Mouse (Mus musculus): ENCODE results near the gene Ppp1r3g. TPM values are rescaled to one million over a fixed set of nuclear protein-coding genes. Genes with fewer than 3 reads are reported as not detected.

Ppp1r3g gene
- polyA plus RNA-seq, 1 experiment from 2014 or later = 0.29 TPM

DNA sequence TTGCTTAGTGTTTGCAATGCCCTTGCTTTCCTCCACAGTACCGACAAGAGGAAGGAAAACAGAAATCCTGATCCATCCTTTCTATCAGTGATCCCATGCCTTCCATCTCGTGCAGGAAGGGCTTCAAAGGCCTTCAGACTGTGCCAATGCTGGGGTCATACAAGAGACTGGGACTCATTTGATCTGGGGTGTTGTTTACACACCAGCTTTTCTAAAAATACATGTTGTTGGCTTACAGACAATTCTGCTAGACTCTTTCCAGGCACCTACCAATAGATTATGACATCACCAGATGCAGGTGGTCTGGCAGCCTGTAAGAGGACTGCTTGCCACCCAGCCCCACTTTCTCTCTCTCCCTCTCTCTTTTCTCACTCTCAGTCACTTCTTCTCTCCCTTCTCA lies 51.3 kb downstream of the Ppp1r3g start:
- H3K4me2 ChIP-seq (ENCODE audit: low read length) = no peak overlapping the region
- no peak overlapping the region for H3K9ac ChIP-seq (ENCODE audit: low read depth, low read length)
- no peaks in the 10 kb centered on the region for H3K9me3 ChIP-seq (replicated peaks; ENCODE audit: low read length)
- no peak for ATAC-seq (replicated peaks; ENCODE audit: low FRiP score, low read depth)
- DNase-seq (ENCODE audit: low spot score) = no peak
- 72% methylated on average over 2 of the region's 2 CpGs for WGBS
- H3K27me3 ChIP-seq (ENCODE audit: insufficient read depth, low read length) = no peaks in the 10 kb centered on the region
- H3K36me3 ChIP-seq (ENCODE audit: insufficient read depth, low read length) = no peaks in the 10 kb centered on the region
- no peak overlapping the region for H3K4me3 ChIP-seq (replicated peaks; ENCODE audit: low read depth, low read length)
- no peak for TF ChIP-seq CTCF (IDR thresholded peaks at IDR 0.05; ENCODE audit: low read depth)
- no peaks in the 10 kb centered on the region for H3K4me1 ChIP-seq (replicated peaks; ENCODE audit: insufficient read depth, low read length)
- no peak overlapping the region for H3K27ac ChIP-seq

DNA sequence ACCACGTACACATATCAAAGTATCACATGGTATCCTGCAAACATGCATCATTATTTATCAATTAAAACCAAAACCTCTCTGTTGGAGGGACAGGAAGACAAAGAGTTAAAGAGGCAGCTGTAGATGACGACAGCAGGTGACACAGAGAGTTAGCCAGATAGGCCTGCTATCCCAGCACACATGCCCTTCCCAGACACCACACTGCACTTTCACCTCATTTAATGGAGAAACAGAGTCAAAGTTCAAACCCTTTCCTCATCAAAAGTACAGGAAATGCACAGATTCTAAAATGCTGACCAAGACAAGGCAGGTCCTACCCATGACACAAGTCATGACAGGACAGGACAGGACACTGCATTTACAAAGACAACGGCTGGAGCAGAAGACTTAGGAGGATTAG lies 57.0 kb downstream of the Ppp1r3g start:
- no peak overlapping the region for H3K4me3 ChIP-seq (replicated peaks; ENCODE audit: low read depth, low read length)
- no peak for TF ChIP-seq CTCF (IDR thresholded peaks at IDR 0.05; ENCODE audit: low read depth)
- 56% methylated on average over 3 of the region's 3 CpGs for WGBS
- no peaks in the 10 kb centered on the region for H3K9me3 ChIP-seq (replicated peaks; ENCODE audit: low read length)
- ATAC-seq (replicated peaks; ENCODE audit: low FRiP score, low read depth) (no peak), DNase-seq (ENCODE audit: low spot score) (no peak)
- H3K27me3 ChIP-seq (ENCODE audit: insufficient read depth, low read length) = no peaks in the 10 kb centered on the region
- no peak overlapping the region for H3K4me2 ChIP-seq (ENCODE audit: low read length)
- H3K27ac ChIP-seq = no peak overlapping the region
- no peak overlapping the region for H3K9ac ChIP-seq (ENCODE audit: low read depth, low read length)
- H3K4me1 ChIP-seq (replicated peaks; ENCODE audit: insufficient read depth, low read length) = no peaks in the 10 kb centered on the region
- H3K36me3 ChIP-seq (ENCODE audit: insufficient read depth, low read length) = no peaks in the 10 kb centered on the region

DNA sequence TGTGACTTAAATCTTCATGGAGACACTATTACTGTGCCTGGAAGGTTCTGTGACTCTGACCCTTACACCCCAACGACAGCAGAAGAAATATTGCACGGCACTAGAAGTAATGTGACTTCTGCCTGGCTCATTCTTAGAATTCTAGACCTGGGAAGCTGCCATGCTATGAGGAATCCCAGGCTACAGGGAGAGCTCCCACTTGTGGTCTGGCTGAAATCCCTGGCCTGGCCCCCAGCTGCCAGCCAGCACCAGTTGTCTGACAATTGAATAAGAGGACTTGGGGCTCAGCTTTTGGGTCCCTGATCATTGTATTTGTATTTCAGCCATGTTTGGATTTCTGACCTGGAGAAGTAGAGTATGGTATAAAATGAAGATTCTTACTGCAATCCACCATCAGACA lies 59.4 kb downstream of the Ppp1r3g start:
- TF ChIP-seq CTCF (IDR thresholded peaks at IDR 0.05; ENCODE audit: low read depth) = no peak
- WGBS = 59% methylated on average over 2 of the region's 2 CpGs
- Histone ChIP-seq H3K9me3 (replicated peaks; ENCODE audit: low read length) (no peaks in the 10 kb centered on the region), H3K9ac (ENCODE audit: low read depth, low read length) (no peak overlapping the region), H3K4me1 (replicated peaks; ENCODE audit: insufficient read depth, low read length) (no peaks in the 10 kb centered on the region), H3K4me2 (ENCODE audit: low read length) (no peak overlapping the region), H3K27ac (no peak overlapping the region), H3K27me3 (ENCODE audit: insufficient read depth, low read length) (no peaks in the 10 kb centered on the region), H3K36me3 (ENCODE audit: insufficient read depth, low read length) (no peaks in the 10 kb centered on the region), H3K4me3 (replicated peaks; ENCODE audit: low read depth, low read length) (no peak overlapping the region)
- DNase-seq (ENCODE audit: low spot score) = no peak
- ATAC-seq (replicated peaks; ENCODE audit: low FRiP score, low read depth) = no peak

DNA sequence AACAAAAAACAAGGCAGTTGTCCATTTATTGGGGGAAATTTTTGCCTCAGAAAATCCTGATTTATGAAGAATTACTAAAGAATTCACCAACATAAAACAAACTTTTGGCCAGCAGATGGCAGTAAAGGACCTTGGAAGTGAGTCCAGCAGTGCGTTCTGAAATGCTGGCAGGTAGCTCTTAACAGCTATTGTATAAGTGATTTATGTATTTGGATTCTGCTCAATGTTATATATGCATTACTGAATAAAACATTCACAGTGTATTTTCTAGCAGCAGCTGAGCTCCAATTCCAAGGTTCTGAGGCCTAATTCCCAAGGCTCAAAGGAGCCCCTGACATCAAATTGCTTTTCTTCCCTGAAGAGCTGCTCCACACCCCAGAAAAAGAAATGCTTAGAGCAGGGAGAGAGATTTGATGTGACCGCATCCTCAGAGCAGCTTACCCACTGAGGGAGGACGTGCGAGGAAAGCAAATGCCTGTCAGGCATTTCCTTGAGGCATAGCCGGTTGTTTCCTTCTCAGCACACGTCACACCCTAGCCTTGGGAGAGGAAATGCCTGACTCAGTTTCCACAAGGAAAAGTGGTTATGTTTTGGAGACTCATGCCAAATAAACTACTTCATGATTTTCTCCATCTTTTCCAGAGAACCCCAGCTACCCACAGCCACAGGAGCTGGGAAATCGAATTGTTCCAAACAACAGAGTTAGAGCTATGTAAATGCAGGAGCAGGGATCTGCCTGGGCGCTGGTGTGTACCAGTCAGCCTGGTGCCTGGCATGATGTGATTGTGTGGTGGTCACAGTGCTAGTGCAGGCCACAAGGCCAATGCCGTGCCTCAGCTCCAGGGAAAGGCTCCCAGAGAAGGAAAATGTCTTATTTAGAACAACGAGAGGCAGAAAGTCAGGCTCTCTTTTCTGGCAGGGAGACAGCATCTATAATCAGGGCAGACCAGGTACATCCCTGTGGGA lies 61.0 kb downstream of the Ppp1r3g start:
- H3K27ac ChIP-seq = no peak overlapping the region
- no peaks in the 10 kb centered on the region for H3K9me3 ChIP-seq (replicated peaks; ENCODE audit: low read length)
- H3K4me2 ChIP-seq (ENCODE audit: low read length) = no peak overlapping the region
- WGBS = 56% methylated on average over 10 of the region's 10 CpGs
- DNase-seq (ENCODE audit: low spot score) (peak; percentile 93), ATAC-seq (replicated peaks; ENCODE audit: low FRiP score, low read depth) (no peak; the same call in 1 of the 2 replicates)
- H3K9ac ChIP-seq (ENCODE audit: low read depth, low read length) = no peak overlapping the region
- no peaks in the 10 kb centered on the region for H3K27me3 ChIP-seq (ENCODE audit: insufficient read depth, low read length)
- no peak overlapping the region for H3K4me3 ChIP-seq (replicated peaks; ENCODE audit: low read depth, low read length)
- no peaks in the 10 kb centered on the region for H3K4me1 ChIP-seq (replicated peaks; ENCODE audit: insufficient read depth, low read length)
- peak; percentile 87 for TF ChIP-seq CTCF (IDR thresholded peaks at IDR 0.05; ENCODE audit: low read depth)
- no peaks in the 10 kb centered on the region for H3K36me3 ChIP-seq (ENCODE audit: insufficient read depth, low read length)

Other genes starting within 250 kb of the Ppp1r3g start
- gene Rpp40, start 52.5 kb upstream of the Ppp1r3g start, polyA plus RNA-seq (2015; fragmentation: Nextera tagmentation; extraction: Ambion mirVana) = 13.6 and 16.3 TPM in 2 replicates
- 47.0 and 54.7 TPM in 2 replicates for gene Fars2, start 158.6 kb downstream of the Ppp1r3g start, polyA plus RNA-seq (2015; fragmentation: Nextera tagmentation; extraction: Ambion mirVana)
- 34.6 and 36.0 TPM in 2 replicates for gene Lyrm4, start 158.7 kb downstream of the Ppp1r3g start, polyA plus RNA-seq (2015; fragmentation: Nextera tagmentation; extraction: Ambion mirVana)

All from kidney, postnatal 0 days (tissue).